Mouse (Mus musculus) MEL-GATA-1-ER (cell line): ENCODE measurements around the gene Tmem167b.

Experiments
- DNase-seq: peaks from one replicate; pipeline ENCODE4 v3.0.0-alpha.2; 2012; ENCODE audit warnings: low read depth; ENCODE audit errors: extremely low read depth

Gene Tmem167b

DNA sequence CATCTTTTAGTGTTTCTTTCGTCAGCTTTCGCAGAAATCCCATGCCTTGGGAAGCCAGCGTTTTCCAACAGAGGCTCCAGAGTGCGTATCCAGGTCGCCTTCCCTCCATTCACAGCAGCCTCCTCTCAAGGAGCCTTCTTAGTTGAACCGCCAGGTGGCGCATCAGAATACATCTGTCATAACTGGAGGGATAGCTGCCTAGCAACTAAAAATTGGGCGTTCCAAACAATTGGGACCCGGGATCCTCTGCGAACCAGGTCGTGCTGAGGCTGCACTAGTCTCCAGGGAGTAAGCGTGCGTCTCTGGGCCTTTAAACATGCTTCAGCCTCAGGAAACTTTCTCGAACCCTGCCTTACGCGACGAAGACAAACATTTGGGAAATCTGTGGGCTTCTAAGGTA is 25.0 kb downstream of the Tmem167b start:
- DNase-seq = peak; percentile 86

DNA sequence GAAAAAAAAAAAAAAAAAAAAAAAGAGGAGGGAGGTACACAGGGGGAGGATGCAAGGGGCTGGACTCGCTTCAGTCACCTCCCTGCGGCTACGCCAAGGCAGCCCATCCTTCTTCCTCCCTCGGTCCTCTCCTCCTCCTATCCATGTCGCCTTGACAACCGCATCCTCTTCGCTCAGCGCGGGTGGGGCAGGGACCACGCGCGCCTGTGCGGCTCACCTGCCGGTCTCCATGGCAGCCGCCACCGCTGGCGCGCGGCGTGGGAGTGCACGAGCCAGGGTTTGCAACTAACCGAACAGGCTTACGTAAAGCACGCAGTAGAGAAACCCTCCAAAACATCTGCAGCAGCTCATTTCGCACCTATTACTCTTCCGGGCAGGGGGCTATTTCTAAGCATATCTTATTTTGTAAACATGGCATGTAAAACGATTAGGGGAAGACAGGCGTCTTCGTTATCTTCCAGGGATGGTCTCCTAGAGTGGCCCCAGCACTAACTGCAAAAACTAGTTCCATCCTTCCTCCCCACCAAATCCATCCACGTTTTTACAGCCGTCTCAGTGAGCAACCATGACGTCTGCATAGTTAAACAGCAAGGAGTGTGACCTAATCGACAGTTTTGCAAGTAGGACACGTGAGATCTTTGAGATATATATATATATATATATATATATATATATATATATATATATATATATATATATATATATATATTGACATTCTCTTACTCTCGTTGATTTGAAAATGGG is 25.6 kb downstream of the Tmem167b start, which contains the start of gene 5330417C22Rik:
Gene 5330417C22Rik (minus strand): TSS at position 20 of the 744 bp plus-strand sequence.
- DNase-seq = no peak

GRCm38 (mm10) chr3:108535896-108536516 is 26.3 kb downstream of the Tmem167b start:
- no peak for DNase-seq

DNA sequence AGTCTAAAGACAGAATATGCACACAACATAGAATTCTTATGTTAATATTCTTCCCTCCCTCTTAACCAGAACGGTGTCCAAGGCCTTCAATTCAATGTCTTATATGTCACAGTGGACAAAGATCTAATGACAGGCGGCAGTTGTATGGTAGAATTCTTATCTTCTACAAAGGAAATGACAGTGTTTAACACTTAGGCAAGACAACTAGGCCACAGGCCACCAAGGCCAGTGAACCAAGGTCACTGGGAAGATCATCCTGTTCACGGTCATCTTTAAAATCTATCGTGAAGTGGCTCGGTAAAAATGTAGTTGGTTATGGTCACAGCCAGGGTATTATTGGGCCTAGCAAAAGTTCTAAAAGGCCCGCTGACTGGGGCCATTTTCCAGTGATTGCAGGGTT is 28.3 kb downstream of the Tmem167b start, which contains the start of gene 1700013F07Rik:
Gene 1700013F07Rik (plus strand): TSS at position 200 of the 400 bp plus-strand sequence.
- no peak for DNase-seq

DNA sequence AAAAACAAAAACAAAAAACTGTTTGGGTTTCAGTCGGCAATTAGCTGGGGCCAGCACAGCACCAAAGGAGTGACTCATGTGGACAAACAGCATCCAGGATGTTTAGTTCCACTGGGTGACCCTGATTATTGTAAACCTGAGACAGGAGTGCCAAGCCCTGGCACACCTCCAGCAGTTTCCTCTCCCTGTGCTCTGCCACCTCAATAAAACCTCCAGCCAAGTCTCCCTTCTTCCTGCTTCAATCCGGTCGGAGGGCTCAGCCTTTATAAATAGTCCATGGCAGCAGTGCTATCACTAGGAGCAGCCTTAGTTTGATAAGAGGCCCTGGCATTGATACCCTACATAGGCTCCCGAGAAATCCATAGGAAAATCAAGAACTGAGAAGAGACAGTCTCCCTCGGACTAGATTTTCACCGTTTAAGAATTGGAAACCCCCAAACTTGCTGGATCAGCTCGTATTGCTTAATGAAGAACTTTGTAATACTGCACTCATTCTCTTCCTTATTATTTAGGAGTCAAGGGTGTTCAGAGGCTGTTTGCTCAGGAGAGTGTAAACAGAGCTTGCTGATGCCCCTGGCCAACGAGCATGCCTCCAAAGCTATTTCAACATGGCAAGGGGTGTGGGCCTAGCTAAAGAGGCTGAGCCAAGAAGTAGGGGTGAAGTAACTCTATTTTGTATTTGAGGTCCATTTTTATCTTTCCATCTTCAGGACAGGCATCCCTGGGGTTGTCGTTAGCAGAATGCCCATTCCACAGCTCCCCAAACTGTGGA is 29.0 kb downstream of the Tmem167b start:
- no peak for DNase-seq

DNA sequence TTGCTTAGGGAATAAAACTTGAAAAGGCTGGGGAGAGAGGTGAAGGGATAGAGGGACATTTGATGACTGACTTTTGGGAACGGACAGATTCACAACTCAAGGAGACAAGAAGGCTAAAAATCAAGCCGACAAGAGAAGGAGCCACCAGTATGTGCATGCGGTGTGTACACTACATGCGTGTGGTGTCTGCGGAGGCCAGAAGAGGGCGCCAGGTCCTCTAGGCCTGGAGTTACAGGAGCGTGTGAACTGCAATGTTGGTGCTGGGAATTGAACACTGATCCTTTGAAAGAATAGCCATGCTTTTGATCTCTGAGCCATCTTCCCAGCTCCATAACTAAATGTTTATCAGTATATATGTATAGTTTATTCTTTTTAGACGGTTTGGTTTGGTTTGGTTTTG is 33.8 kb downstream of the Tmem167b start:
- DNase-seq = no peak

GRCm38 (mm10) chr3:108523415-108523814 is 38.9 kb downstream of the Tmem167b start:
- DNase-seq = no peak

- DNase-seq = no peak
Observed at GRCm38 (mm10) chr3:108518276-108518675, 44.0 kb downstream of the Tmem167b start.

- DNase-seq = no peak
Observed at GRCm38 (mm10) chr3:108513465-108513864, 48.8 kb downstream of the Tmem167b start.

- no peak for DNase-seq
Observed at GRCm38 (mm10) chr3:108510716-108511483, 51.4 kb downstream of the Tmem167b start.

DNA sequence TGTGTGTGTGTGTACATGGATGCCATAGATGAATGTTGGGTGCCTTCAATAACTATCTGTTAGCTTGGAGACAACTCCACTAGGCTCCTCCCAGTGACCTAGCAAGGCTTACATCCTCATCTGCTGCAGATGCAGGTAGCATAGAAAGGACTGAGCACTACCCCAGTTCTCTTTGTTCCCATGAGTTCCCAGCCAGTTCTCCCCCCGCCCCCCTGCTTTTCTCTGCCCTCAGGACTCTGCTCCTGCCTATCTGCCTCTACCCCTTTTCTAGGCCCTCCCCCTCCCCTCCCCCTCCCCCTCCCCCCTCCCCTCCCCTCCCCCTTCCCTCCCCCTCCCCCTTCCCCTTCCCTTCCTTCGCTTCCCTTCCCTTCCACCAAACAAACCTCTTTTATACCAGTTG is 52.1 kb downstream of the Tmem167b start:
- DNase-seq = no peak

- DNase-seq = peak; percentile 26
Observed at GRCm38 (mm10) chr3:108508745-108509474, 53.4 kb downstream of the Tmem167b start.
